Mouse (Mus musculus) megakaryocyte, embryonic 14.5 days (primary cell): ENCODE data around the gene Celf2. TPM values are rescaled to one million over a fixed set of nuclear protein-coding genes. Genes with fewer than 3 reads are reported as not detected.
A peak's percentile ranks its signal among the peaks of the same experiment; 100 is the strongest.

Experiments
- H3K27me3 ChIP-seq: replicated peaks from 2 replicates; pipeline ENCODE3; 2012; ENCODE audit warnings: inconsistent platforms
- H3K36me3 ChIP-seq: replicated peaks from 2 replicates; pipeline ENCODE3; 2012; ENCODE audit warnings: low read length, inconsistent platforms, mixed read lengths
- H3K4me1 ChIP-seq: 2 replicates; pipeline ENCODE4 v1.6.1; 2012; ENCODE audit warnings: inconsistent platforms
- H3K4me3 ChIP-seq: replicated peaks from 2 replicates; pipeline ENCODE3; 2012; ENCODE audit warnings: moderate library complexity, mild to moderate bottlenecking, inconsistent platforms
- H3K9me3 ChIP-seq: 2 replicates; pipeline ENCODE4 v1.6.1; 2012; ENCODE audit warnings: inconsistent platforms
- FLI1 ChIP-seq: IDR thresholded peaks from 2 replicates; pipeline ENCODE4 v1.6.1; 2012; ENCODE audit warnings: low read length, inconsistent platforms, mixed read lengths
- GATA1 ChIP-seq: IDR thresholded peaks from 3 replicates; pipeline ENCODE4 v1.6.1; 2012; ENCODE audit warnings: mixed read lengths, low read length, inconsistent platforms, borderline replicate concordance
- polyA plus RNA-seq: library from polyadenylated mRNA; stranded (reverse); fragments of >175 nt; gene quantifications from 2 replicates; pipeline ENCODE4 v1.2.3, GENCODE M21; 2012; ENCODE audit warnings: low replicate concordance; ENCODE audit not compliant: insufficient read depth

Gene Celf2
- polyA plus RNA-seq, 1 experiment = 4.8 TPM

DNA sequence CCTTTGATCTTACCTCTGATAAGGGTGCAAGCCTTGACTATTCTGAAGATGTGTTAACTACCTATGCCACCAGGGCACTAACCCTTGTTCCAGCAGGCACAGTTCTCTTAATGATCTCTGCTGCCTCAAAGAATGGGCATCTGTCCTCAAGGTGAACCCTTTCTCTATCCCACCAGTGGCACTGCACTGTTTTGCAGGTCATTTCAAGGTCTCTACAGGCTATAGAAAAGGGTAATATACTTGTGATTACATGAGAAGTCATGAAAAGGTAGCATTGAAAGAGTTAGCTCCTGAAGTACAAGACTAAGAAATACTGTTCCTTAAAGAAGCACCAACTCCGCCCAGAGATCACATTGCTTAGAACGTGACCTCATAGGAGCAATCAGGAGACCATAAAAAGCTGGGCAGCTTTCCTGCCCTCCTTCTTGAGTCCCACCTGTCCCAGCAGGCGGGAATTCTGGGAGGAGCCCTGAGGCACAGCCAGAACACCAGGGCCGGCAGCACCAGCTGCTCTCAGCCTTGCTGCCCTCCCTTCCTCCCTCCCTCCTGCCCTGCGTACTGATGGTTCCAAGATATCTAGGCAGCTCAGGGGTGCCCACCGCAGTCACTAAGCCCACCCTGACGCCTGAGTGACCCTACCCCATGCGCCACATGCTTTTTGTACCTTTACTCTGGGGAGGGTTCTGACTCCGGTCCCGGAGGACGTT is 788.5 kb downstream of the Celf2 start:
- H3K9me3 ChIP-seq = no peaks in the 10 kb centered on the region
- peak overlapping the region; percentile 94 for H3K4me3 ChIP-seq
- peaks cover 64% of the 10 kb centered on the region for H3K4me1 ChIP-seq
- H3K36me3 ChIP-seq = peaks cover 9% of the 10 kb centered on the region
- no peaks in the 10 kb centered on the region for H3K27me3 ChIP-seq
- no peak for TF ChIP-seq FLI1
- TF ChIP-seq GATA1 = no peak

DNA sequence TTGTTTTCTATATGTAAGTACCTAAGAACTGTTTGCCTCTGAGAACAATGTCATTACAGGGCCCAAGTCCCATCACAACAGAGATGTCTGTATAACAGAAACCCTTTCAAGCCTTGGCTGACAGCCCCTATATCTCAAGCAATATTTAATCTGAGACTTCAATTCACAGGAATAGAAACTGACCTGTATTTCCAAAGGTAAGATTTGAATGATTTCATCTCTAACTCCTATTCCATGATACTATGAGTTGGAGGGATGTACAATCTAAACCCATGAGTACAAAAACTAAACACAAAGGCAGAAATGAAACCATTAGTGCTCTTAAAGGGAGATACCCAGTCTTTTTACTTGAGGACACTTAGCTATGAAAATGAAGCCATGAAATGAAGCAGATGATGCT is 790.5 kb downstream of the Celf2 start:
- H3K9me3 ChIP-seq = no peaks in the 10 kb centered on the region
- H3K36me3 ChIP-seq = peaks cover 26% of the 10 kb centered on the region
- peaks cover 75% of the 10 kb centered on the region for H3K4me1 ChIP-seq
- H3K4me3 ChIP-seq = peak overlapping the region; percentile 94
- H3K27me3 ChIP-seq = no peaks in the 10 kb centered on the region
- TF ChIP-seq GATA1 (no peak), FLI1 (no peak)

DNA sequence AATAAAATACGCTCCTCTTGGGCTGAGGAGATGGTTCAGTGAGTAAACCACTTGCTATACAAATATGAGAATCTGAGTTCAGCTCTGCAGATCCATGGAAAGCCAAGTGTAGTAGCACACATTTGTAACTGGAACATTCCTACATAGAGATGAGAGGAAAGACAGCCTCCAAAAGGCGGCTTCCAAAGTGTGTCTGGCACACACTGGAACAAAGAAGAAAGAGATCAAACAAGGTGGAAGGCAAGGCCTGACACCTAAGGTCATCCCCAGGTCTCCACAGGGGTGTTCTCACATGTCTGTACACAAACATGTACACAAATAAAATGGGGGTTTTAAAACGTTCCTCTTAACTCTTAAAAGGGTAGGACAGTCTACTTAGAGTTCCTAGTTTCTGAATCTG is 791.4 kb downstream of the Celf2 start:
- H3K9me3 ChIP-seq = no peaks in the 10 kb centered on the region
- peaks cover 75% of the 10 kb centered on the region for H3K4me1 ChIP-seq
- H3K4me3 ChIP-seq = peak overlapping the region; percentile 94
- peaks cover 32% of the 10 kb centered on the region for H3K36me3 ChIP-seq
- TF ChIP-seq GATA1 (no peak), FLI1 (no peak)
- no peaks in the 10 kb centered on the region for H3K27me3 ChIP-seq

DNA sequence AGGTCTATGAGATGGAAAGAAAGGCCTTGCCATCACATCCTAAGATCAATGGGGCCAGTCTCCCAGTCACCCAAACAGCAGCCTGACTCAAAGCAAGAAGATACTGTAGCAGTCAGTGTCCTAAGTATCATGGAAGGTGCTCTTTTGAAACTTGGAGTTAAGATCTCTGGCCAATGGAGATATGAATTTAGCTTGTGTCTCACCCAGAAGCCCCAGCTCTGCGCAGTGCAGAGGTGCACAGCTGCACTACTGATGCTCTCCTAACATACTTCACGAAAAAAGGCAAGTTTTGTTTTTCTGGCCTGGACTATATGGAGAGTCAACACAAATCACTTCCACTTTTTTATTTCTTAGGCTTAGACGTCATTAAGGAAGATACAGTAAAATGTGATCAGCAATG is 793.8 kb downstream of the Celf2 start:
- Histone ChIP-seq H3K27me3 (no peaks in the 10 kb centered on the region), H3K4me1 (peaks cover 85% of the 10 kb centered on the region), H3K9me3 (no peaks in the 10 kb centered on the region), H3K4me3 (no peak overlapping the region), H3K36me3 (peaks cover 35% of the 10 kb centered on the region)
- TF ChIP-seq GATA1 (no peak), FLI1 (no peak)

DNA sequence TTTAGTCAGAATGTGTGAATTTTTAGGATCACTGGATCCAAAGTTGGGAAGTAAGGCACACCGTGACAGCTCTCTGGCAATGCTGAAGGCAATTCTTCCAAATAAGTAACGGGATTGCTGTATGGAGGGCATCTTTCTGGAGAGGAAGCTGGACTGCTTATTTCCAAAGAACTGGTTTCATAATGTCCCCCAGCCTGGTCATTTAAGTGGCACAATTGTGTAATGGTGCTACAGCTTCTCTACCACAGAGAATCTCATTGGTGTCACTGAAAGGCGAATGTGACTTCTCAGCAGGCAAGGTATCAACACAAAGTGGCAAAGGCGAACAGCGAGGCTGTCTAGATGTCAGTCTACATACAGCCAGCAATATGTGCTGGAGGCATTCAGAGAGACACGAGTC is 795.8 kb downstream of the Celf2 start:
- Histone ChIP-seq H3K4me3 (peak overlapping the region; percentile 4), H3K4me1 (peaks cover 99% of the 10 kb centered on the region), H3K27me3 (no peaks in the 10 kb centered on the region), H3K36me3 (peaks cover 38% of the 10 kb centered on the region), H3K9me3 (no peaks in the 10 kb centered on the region)
- no peak for TF ChIP-seq GATA1
- no peak for TF ChIP-seq FLI1

DNA sequence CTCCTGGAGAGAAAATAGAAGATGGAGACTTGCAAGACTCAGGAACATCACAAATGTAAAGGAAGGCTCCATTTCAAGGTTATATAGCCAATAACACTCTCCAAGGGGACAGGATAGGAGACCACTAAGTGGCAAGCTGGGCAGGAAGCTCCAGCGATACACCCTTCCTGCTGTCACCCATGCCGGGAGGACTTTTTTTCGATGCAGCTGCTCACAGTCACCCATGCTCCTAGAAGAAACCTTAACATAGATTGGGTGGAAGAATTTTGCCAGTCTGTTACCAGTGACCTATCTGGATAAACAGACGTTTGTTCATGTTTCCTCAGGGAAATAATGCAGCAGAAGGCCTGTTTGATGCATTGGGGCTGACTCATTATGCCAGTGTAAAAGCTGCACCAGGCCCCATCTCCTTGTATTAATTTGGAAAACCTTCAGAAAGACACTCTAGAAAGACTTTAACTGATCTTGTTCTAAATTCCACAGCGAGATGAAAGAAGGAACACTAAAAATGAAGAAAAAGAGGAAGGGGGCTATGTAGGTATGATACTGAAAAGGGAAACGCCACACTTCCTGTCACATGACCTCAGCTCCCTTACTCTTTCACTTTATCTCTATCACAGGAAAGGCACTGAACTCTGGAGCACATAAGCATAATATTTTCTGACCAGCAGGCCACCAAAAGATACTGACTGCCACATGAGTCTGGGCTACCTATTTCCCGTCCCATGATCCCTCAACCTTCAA is 798.5 kb downstream of the Celf2 start:
- TF ChIP-seq FLI1 (peak; percentile 28; the same call in 1 of the 2 replicates), GATA1 (peak; percentile 80; the same call in 1 of the 3 replicates)

DNA sequence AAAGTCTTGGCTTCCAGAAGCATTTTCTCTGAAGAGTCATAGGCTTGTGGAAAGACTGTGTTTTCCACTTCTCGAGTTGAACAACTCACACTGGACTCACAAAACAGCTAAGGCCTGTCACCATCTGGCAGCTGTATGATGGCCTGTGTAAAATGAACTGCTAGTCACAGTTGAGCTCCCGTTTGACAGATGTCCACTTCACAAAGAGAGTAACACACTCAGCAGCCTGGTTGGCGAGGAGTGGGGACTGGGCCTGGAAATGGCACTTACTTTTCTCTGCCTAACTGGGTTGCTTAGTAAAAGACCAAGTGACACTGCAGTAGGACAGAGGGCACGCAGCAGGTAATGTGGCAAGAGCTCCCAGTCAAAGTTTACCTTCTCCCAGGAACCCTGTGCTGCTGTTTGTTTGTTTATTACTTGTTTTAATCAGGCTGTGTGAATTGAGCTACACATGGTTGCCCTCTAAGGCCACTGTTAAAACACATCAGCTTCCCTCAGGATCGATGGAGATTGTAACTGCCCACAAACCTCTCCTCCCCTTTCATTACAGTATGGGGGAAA is 801.3 kb downstream of the Celf2 start:
- H3K4me3 ChIP-seq = peak overlapping the region; percentile 47
- no peaks in the 10 kb centered on the region for H3K9me3 ChIP-seq
- H3K36me3 ChIP-seq = peaks cover 36% of the 10 kb centered on the region
- TF ChIP-seq GATA1 (no peak), FLI1 (no peak)
- H3K4me1 ChIP-seq = peaks cover 99% of the 10 kb centered on the region
- no peaks in the 10 kb centered on the region for H3K27me3 ChIP-seq

More for the DNA sequence above, 798.5 kb downstream of the Celf2 start:
- H3K27me3 ChIP-seq = no peaks in the 10 kb centered on the region
- H3K4me3 ChIP-seq = peak overlapping the region; percentile 87
- peaks cover 38% of the 10 kb centered on the region for H3K36me3 ChIP-seq
- H3K9me3 ChIP-seq = no peaks in the 10 kb centered on the region
- peaks cover 99% of the 10 kb centered on the region for H3K4me1 ChIP-seq

DNA sequence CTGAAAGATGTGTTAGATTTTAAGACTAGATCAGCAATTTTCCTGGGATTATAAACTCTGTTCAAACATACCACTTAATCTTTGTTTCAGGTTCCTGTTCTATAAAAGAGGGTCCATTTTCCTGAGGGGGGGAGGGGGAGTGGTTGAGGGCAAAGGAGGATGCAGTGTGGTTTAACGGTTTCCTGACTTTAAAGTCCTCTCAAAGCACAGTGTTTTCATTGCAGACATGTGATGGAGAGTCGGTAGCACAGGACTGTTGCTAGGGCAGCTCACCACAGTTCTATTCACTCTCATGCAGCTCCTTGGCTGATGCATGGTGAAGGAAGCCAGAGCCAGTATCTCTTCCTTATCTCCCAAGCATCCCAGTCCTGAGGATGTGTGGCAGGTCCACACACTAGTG is 802.1 kb downstream of the Celf2 start:
- Histone ChIP-seq H3K4me1 (peaks cover 99% of the 10 kb centered on the region), H3K9me3 (no peaks in the 10 kb centered on the region), H3K4me3 (peak overlapping the region; percentile 70), H3K27me3 (no peaks in the 10 kb centered on the region), H3K36me3 (peaks cover 35% of the 10 kb centered on the region)
- TF ChIP-seq FLI1 (no peak), GATA1 (no peak)

DNA sequence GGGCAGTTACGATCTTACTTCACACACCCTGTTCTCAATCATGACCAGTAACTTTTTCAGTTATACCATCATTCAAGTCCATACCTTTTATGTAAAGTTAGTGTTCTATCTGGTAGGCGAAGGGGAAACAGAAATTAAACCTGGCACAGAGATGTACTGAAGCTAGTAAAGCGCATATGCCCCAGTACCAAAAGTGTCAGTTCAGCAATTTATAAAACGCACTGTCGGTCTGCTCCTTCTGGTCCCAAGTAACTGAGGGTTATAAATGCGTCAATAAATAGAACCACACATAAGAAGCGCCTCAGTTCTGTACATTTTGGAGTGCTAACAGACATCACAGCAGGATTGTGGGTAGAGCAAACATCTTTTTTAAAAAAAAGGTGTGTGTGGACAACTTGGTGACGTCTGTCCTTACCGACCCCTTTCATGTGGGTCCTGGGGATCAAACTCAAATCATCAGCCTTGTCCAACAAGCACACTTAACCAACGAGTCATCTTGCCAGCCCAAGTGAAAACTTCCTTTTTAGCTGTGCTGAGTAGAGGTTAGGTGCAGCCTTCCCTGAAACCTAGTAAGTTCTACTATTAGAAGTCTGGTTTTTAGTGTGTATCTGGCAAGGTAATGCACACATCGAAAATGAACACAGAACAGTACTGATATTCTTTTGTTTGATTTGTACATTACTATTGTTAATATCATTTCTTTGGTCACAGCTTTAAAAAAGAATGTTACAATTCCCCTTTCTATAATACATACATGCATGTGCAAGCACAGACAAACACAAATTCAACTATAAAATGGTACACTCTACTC is 803.2 kb downstream of the Celf2 start:
- H3K27me3 ChIP-seq = no peaks in the 10 kb centered on the region
- TF ChIP-seq FLI1 = no peak
- no peak for TF ChIP-seq GATA1
- H3K36me3 ChIP-seq = peaks cover 37% of the 10 kb centered on the region
- H3K4me3 ChIP-seq = peak overlapping the region; percentile 79
- no peaks in the 10 kb centered on the region for H3K9me3 ChIP-seq
- peaks cover 90% of the 10 kb centered on the region for H3K4me1 ChIP-seq
